Mouse (Mus musculus) megakaryocyte, embryonic 14.5 days (primary cell): Measurements from ENCODE around the gene Mgll.

Experiments used
- FLI1 ChIP-seq: IDR thresholded peaks from 2 replicates; pipeline ENCODE4 v1.6.1; 2012; ENCODE audit warnings: low read length, inconsistent platforms, mixed read lengths
- GATA1 ChIP-seq: IDR thresholded peaks from 3 replicates; pipeline ENCODE4 v1.6.1; 2012; ENCODE audit warnings: mixed read lengths, low read length, inconsistent platforms, borderline replicate concordance

DNA sequence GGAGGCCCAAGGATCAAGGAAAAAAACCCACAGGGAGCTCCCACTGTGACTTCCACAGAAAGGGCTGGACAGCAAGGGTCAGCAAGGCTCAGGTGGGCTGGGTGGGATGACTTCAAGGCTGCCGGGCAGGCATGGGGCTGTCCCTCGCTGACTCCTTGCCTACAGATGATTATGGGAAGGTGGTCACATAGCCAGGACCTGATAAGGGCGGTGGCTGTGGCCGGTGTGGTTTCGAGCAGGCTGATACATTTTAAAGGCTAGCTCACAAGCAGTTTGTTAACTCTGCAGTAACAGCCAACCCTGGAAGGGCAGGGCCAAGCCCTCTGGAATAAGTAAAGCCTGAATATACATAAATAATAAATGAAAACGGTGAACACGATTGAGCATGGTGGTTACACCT, 78.8 kb downstream of the Mgll start:
- TF ChIP-seq GATA1 (no peak), FLI1 (no peak)
